Mouse (Mus musculus) midbrain, embryonic 14.5 days (tissue): ENCODE measurements at regions not wholly inside any gene's neighbourhood (a gene's known extent, or its start where the extent isn't known, plus 50 kb on each side); places are given as distances from the start of the nearest gene placed in this dataset.

Experiments used
- ATAC-seq: fragments of 200-750 bp; cut with Nextera tagmentation; 2 replicates; pipeline ENCODE4 v1.8.0; 2017; ENCODE audit warnings: moderate number of reproducible peaks, moderate library complexity; ENCODE audit not compliant: low FRiP score, low TSS enrichment
- DNase-seq: peaks from one replicate; pipeline ENCODE4 v3.0.0-alpha.2; 2015
- H3K27ac ChIP-seq: fragments of 300-500 bp; sonication (generic); replicated peaks from 2 replicates; pipeline ENCODE4 v1.5.1; 2014; ENCODE audit warnings: mild to moderate bottlenecking, low read depth, low read length, moderate library complexity
- H3K27me3 ChIP-seq: fragments of 300-500 bp; sonication (generic); 2 replicates; pipeline ENCODE4 v1.6.1; 2014; ENCODE audit warnings: low read length, control low read depth, mixed read lengths; ENCODE audit not compliant: control insufficient read depth, insufficient read depth
- H3K36me3 ChIP-seq: fragments of 300-500 bp; sonication (generic); 2 replicates; pipeline ENCODE4 v1.6.1; 2014; ENCODE audit warnings: low read length, control low read depth; ENCODE audit not compliant: control insufficient read depth, insufficient read depth
- H3K4me1 ChIP-seq: fragments of 300-500 bp; sonication (generic); 2 replicates; pipeline ENCODE4 v1.6.1; 2014; ENCODE audit warnings: mild to moderate bottlenecking, antibody characterized with exemption, low read length, control low read depth; ENCODE audit not compliant: control insufficient read depth, insufficient read depth
- H3K4me2 ChIP-seq: fragments of 300-500 bp; sonication (generic); 2 replicates; pipeline ENCODE4 v1.6.1; 2014; ENCODE audit warnings: mild to moderate bottlenecking, low read length, moderate library complexity
- H3K4me3 ChIP-seq: fragments of 300-500 bp; sonication (generic); replicated peaks from 2 replicates; pipeline ENCODE4 v1.5.1; 2014; ENCODE audit warnings: low read depth, low read length
- H3K9ac ChIP-seq: fragments of 300-500 bp; sonication (generic); replicated peaks from 2 replicates; pipeline ENCODE4 v1.6.1; 2014; ENCODE audit warnings: mild to moderate bottlenecking, low read length, moderate library complexity
- H3K9me3 ChIP-seq: fragments of 300-500 bp; sonication (generic); 2 replicates; pipeline ENCODE4 v1.6.1; 2016; ENCODE audit warnings: low read length, control low read depth, mixed read lengths; ENCODE audit not compliant: control insufficient read depth
- WGBS: fragments of 180-500 bp; shearing (Covaris S2); extraction: QIAGEN DNeasy Blood & Tissue Kit; methylation state at CpG from one replicate; pipeline ENCODE4 v1.1.7; 2014; 5-methylcytosine and 5-hydroxymethylcytosine counted together

GRCm38 (mm10) chr11:71636111-71636510 is 113.6 kb upstream of the Wscd1 start:
- no peak overlapping the region for H3K4me2 ChIP-seq
- no peak overlapping the region for H3K27ac ChIP-seq
- no peaks in the 10 kb centered on the region for H3K27me3 ChIP-seq
- no peak overlapping the region for H3K9ac ChIP-seq
- H3K4me1 ChIP-seq, result peaks cover 7% of the 10 kb centered on the region; the same call in 1 of the 2 replicates
- DNase-seq (peak; percentile 31), ATAC-seq (no peak)
- H3K9me3 ChIP-seq, result no peaks in the 10 kb centered on the region
- WGBS, result 68% methylated on average over 1 of the region's 1 CpGs
- H3K36me3 ChIP-seq, result no peaks in the 10 kb centered on the region
- no peak overlapping the region for H3K4me3 ChIP-seq

GRCm38 (mm10) chr11:71636785-71637184 is 112.9 kb upstream of the Wscd1 start:
- Histone ChIP-seq H3K9ac (no peak overlapping the region), H3K27me3 (no peaks in the 10 kb centered on the region), H3K4me1 (peaks cover 7% of the 10 kb centered on the region; the same call in 1 of the 2 replicates), H3K4me2 (no peak overlapping the region), H3K27ac (no peak overlapping the region), H3K4me3 (no peak overlapping the region), H3K36me3 (no peaks in the 10 kb centered on the region), H3K9me3 (no peaks in the 10 kb centered on the region)
- ATAC-seq (no peak), DNase-seq (peak; percentile 35)
- 24% methylated on average over 5 of the region's 5 CpGs for WGBS

GRCm38 (mm10) chr11:71642886-71643285 is 106.8 kb upstream of the Wscd1 start:
- Histone ChIP-seq H3K36me3 (no peaks in the 10 kb centered on the region), H3K4me2 (no peak overlapping the region), H3K9me3 (no peaks in the 10 kb centered on the region), H3K4me1 (no peaks in the 10 kb centered on the region), H3K4me3 (no peak overlapping the region), H3K9ac (no peak overlapping the region), H3K27me3 (no peaks in the 10 kb centered on the region), H3K27ac (no peak overlapping the region)
- 87% methylated on average over 5 of the region's 5 CpGs for WGBS
- DNase-seq (no peak), ATAC-seq (no peak)

GRCm38 (mm10) chr11:71651756-71652380 is 97.9 kb upstream of the Wscd1 start:
- WGBS, result 85% methylated on average over 5 of the region's 5 CpGs

GRCm38 (mm10) chr11:71652381-71652775 is 97.3 kb upstream of the Wscd1 start:
- no peaks in the 10 kb centered on the region for H3K27me3 ChIP-seq
- H3K4me3 ChIP-seq, result no peak overlapping the region
- H3K36me3 ChIP-seq, result no peaks in the 10 kb centered on the region
- no peaks in the 10 kb centered on the region for H3K9me3 ChIP-seq
- H3K27ac ChIP-seq, result no peak overlapping the region
- ATAC-seq (no peak), DNase-seq (no peak)
- H3K4me1 ChIP-seq, result 0 out of 2 replicates have a peak, but pooled peaks cover 4% of the 10 kb centered on the region
- H3K9ac ChIP-seq, result no peak overlapping the region
- no peak overlapping the region for H3K4me2 ChIP-seq
- WGBS, result 77% methylated on average over 5 of the region's 5 CpGs

More at GRCm38 (mm10) chr11:71651756-71652380, 97.9 kb upstream of the Wscd1 start:
- H3K9me3 ChIP-seq, result no peaks in the 10 kb centered on the region
- no peak overlapping the region for H3K4me2 ChIP-seq
- ATAC-seq (no peak), DNase-seq (no peak)
- H3K4me3 ChIP-seq, result no peak overlapping the region
- 0 out of 2 replicates have a peak, but pooled peaks cover 1% of the 10 kb centered on the region for H3K4me1 ChIP-seq
- no peak overlapping the region for H3K27ac ChIP-seq
- H3K27me3 ChIP-seq, result no peaks in the 10 kb centered on the region
- no peak overlapping the region for H3K9ac ChIP-seq
- no peaks in the 10 kb centered on the region for H3K36me3 ChIP-seq

GRCm38 (mm10) chr11:71658346-71658745 is 91.4 kb upstream of the Wscd1 start:
- H3K27me3 ChIP-seq, result no peaks in the 10 kb centered on the region
- no peak for ATAC-seq
- H3K9ac ChIP-seq, result no peak overlapping the region

GRCm38 (mm10) chr11:71670111-71671050 is 79.3 kb upstream of the Wscd1 start:
- no peak overlapping the region for H3K9ac ChIP-seq
- no peak overlapping the region for H3K4me3 ChIP-seq
- 77% methylated on average over 19 of the region's 19 CpGs for WGBS
- no peak overlapping the region for H3K4me2 ChIP-seq
- ATAC-seq, result no peak
- no peak overlapping the region for H3K27ac ChIP-seq
- no peaks in the 10 kb centered on the region for H3K36me3 ChIP-seq
- no peaks in the 10 kb centered on the region for H3K9me3 ChIP-seq
- DNase-seq, result peak; percentile 4
- 0 out of 2 replicates have a peak, but pooled peaks cover 2% of the 10 kb centered on the region for H3K4me1 ChIP-seq
- H3K27me3 ChIP-seq, result no peaks in the 10 kb centered on the region

More at GRCm38 (mm10) chr11:71658346-71658745, 91.4 kb upstream of the Wscd1 start:
- no peaks in the 10 kb centered on the region for H3K9me3 ChIP-seq
- no peak for DNase-seq
- H3K4me3 ChIP-seq, result no peak overlapping the region
- no peak overlapping the region for H3K27ac ChIP-seq
- H3K4me2 ChIP-seq, result no peak overlapping the region
- 65% methylated on average over 2 of the region's 2 CpGs for WGBS
- H3K36me3 ChIP-seq, result no peaks in the 10 kb centered on the region
- 0 out of 2 replicates have a peak, but pooled peaks cover 4% of the 10 kb centered on the region for H3K4me1 ChIP-seq

GRCm38 (mm10) chr11:71672171-71673050 is 77.3 kb upstream of the Wscd1 start:
- ATAC-seq (no peak), DNase-seq (no peak)
- WGBS, result 57% methylated on average over 8 of the region's 8 CpGs
- no peaks in the 10 kb centered on the region for H3K27me3 ChIP-seq
- H3K4me1 ChIP-seq, result 0 out of 2 replicates have a peak, but pooled peaks cover 2% of the 10 kb centered on the region
- no peaks in the 10 kb centered on the region for H3K9me3 ChIP-seq
- H3K4me2 ChIP-seq, result no peak overlapping the region
- H3K9ac ChIP-seq, result no peak overlapping the region
- H3K36me3 ChIP-seq, result no peaks in the 10 kb centered on the region
- H3K27ac ChIP-seq, result no peak overlapping the region
- H3K4me3 ChIP-seq, result no peak overlapping the region
